Comparison of ENCODE assay signal across 8 mouse cellular contexts in genomic region chrX:12079309-12080094, GRCm38 (mm10).
DNase-seq lines count a peak whose midpoint lies in the region; ATAC-seq and TF ChIP-seq lines count a peak whose summit lies in the region.

No protein-coding gene starts in this region.

- H3K4me2 ChIP-seq in heart, embryonic 13.5 days: peak overlapping the region; percentile 86
- H3K4me2 ChIP-seq in kidney, embryonic 16.5 days (replicated peaks; ENCODE audit: low read depth, low read length): peak overlapping the region; percentile 77

- H3K79me3 ChIP-seq in C2C12 (ENCODE audit: low read depth): peaks cover 25% of the 10 kb centered on the region

- H3K27me3 ChIP-seq in C2C12 (ENCODE audit: control insufficient read depth, insufficient read depth, insufficient read length): no peaks in the 10 kb centered on the region
- peaks cover 98% of the 10 kb centered on the region for H3K27me3 ChIP-seq in heart, embryonic 13.5 days (replicated peaks)
- peaks cover 82% of the 10 kb centered on the region for H3K27me3 ChIP-seq in kidney, embryonic 16.5 days (ENCODE audit: insufficient read depth, low read length)

- under 1% methylated on average over 69 of the region's 79 CpGs for WGBS in heart, embryonic 13.5 days
- WGBS in kidney, embryonic 16.5 days: 1% methylated on average over 66 of the region's 79 CpGs

- peaks cover 49% of the 10 kb centered on the region for H3K79me2 ChIP-seq in C2C12 (ENCODE audit: control insufficient read depth, insufficient read depth)

- ATAC-seq in heart, embryonic 13.5 days (ENCODE audit: extremely low read depth, insufficient number of reproducible peaks, low FRiP score, low TSS enrichment): no peak
- peak; percentile 5; the same call in 1 of the 2 replicates for ATAC-seq in kidney, embryonic 16.5 days (ENCODE audit: low FRiP score, low TSS enrichment)

- no peak overlapping the region for H3K27ac ChIP-seq in ES-E14 (ENCODE audit: insufficient read depth, low read depth, low read length, poor library complexity, severe bottlenecking)
- H3K27ac ChIP-seq in heart, embryonic 13.5 days (replicated peaks): peak overlapping the region; percentile 89
- peak overlapping the region; percentile 88 for H3K27ac ChIP-seq in kidney, embryonic 16.5 days (ENCODE audit: low read length)

- TF ChIP-seq CTCF in C2C12 (IDR thresholded peaks at IDR 0.05; ENCODE audit: control insufficient read depth, insufficient read depth, insufficient read length): no peak

- no peak for DNase-seq in ES-E14 (ENCODE audit: low read depth, low spot score)
- peak; percentile 31 to 34 for DNase-seq in cerebellum, postnatal 36 days
- DNase-seq in lung, postnatal 14 days: peak; percentile 49
- peak; percentile 58 to 82 for DNase-seq in spleen, postnatal 4 days (ENCODE audit: low spot score in 2 of 2)
- no peak for DNase-seq in retina, embryonic 14.5 days (ENCODE audit: low spot score)

- H3K4me3 ChIP-seq in C2C12 (ENCODE audit: insufficient read depth, poor library complexity, severe bottlenecking): peak overlapping the region; percentile 44
- H3K4me3 ChIP-seq in ES-E14 (ENCODE audit: insufficient read depth in 1 of 2, low read depth in 1 of 2, low read length in 2 of 2, poor library complexity in 1 of 2, severe bottlenecking in 1 of 2): peak overlapping the region; percentile 62 to 67
- H3K4me3 ChIP-seq in heart, embryonic 13.5 days: peak overlapping the region; percentile 74
- H3K4me3 ChIP-seq in kidney, embryonic 16.5 days (ENCODE audit: low read length): peak overlapping the region; percentile 70

- H3K4me1 ChIP-seq in ES-E14 (ENCODE audit: control insufficient read depth in 2 of 2, insufficient read depth in 2 of 2, low read length in 2 of 2, poor library complexity in 1 of 2): peaks cover 0 to 2% of the 10 kb centered on the region in 2 experiments; a peak in 1 of 4 replicates
- H3K4me1 ChIP-seq in heart, embryonic 13.5 days: peaks cover 39% of the 10 kb centered on the region
- peaks cover 28% of the 10 kb centered on the region for H3K4me1 ChIP-seq in kidney, embryonic 16.5 days (ENCODE audit: insufficient read depth, low read length)

- in situ Hi-C loops in ES-E14 (cut with MboI; ENCODE audit: low sequenced_read_pairs in 2 of 2, unreplicated experiment in 2 of 2): loop anchor here (10.0 to 25.0 kb wide), 4 partner anchors 55 to 442 kb away; no protein-coding TSS in a partner anchor

- H3K9me3 ChIP-seq in ES-E14 (ENCODE audit: control insufficient read depth, insufficient read depth, low read depth, low read length): no peaks in the 10 kb centered on the region
- no peaks in the 10 kb centered on the region for H3K9me3 ChIP-seq in heart, embryonic 13.5 days
- H3K9me3 ChIP-seq in kidney, embryonic 16.5 days (ENCODE audit: low read length): no peaks in the 10 kb centered on the region

- peak overlapping the region; percentile 65 for H3K9ac ChIP-seq in ES-E14 (ENCODE audit: insufficient read depth, low read depth, low read length, poor library complexity, severe bottlenecking)
- peak overlapping the region; percentile 90 for H3K9ac ChIP-seq in heart, embryonic 13.5 days
- peak overlapping the region; percentile 80 for H3K9ac ChIP-seq in kidney, embryonic 16.5 days (replicated peaks; ENCODE audit: low read length)

- H3K36me3 ChIP-seq in C2C12 (ENCODE audit: control insufficient read depth, insufficient read depth) (no peaks in the 10 kb centered on the region), ES-E14 (ENCODE audit: control insufficient read depth, insufficient read depth, low read length, poor library complexity, severe bottlenecking) (no peaks in the 10 kb centered on the region)
- H3K36me3 ChIP-seq in heart, embryonic 13.5 days: no peaks in the 10 kb centered on the region
- H3K36me3 ChIP-seq in kidney, embryonic 16.5 days (ENCODE audit: insufficient read depth, low read length): no peaks in the 10 kb centered on the region

- peak overlapping the region; percentile 92 for H3ac ChIP-seq in C2C12 (ENCODE audit: control insufficient read depth, insufficient read length, low read depth)

TF ChIP-seq in C2C12, 6 proteins besides CTCF, POLR2A, EP300 and RAD21:
- no peak for TF ChIP-seq CEBPB (IDR thresholded peaks at IDR 0.05; ENCODE audit: low read depth)
- no peak for TF ChIP-seq FOSL1 (IDR thresholded peaks at IDR 0.05; ENCODE audit: insufficient read depth, low read length, poor library complexity, severe bottlenecking)
- TF ChIP-seq USF1 (IDR thresholded peaks at IDR 0.05; ENCODE audit: low read depth): no peak

TF ChIP-seq in ES-E14, 5 proteins besides CTCF, POLR2A, EP300 and RAD21:
- TF ChIP-seq HCFC1 (IDR thresholded peaks at IDR 0.05; ENCODE audit: borderline replicate concordance, insufficient read depth, low read length) (no peak), MAFK (IDR thresholded peaks at IDR 0.05; ENCODE audit: insufficient read depth, low read depth, low read length) (no peak), ZC3H11A (IDR thresholded peaks at IDR 0.05; ENCODE audit: borderline replicate concordance, low read depth, low read length) (no peak), ZNF384 (IDR thresholded peaks at IDR 0.05; ENCODE audit: low read depth, low read length) (no peak), CHD2 (IDR thresholded peaks at IDR 0.05; ENCODE audit: low read depth, low read length) (no peak)
TF ChIP-seq in ES-E14: peak in this region for 0.

Comparison
In these comparisons a context has a peak if more than half of its experiments do, and no peak if none do; other contexts are left out.
1. DNase-seq: peak in cerebellum, postnatal 36 days (2 of 2), lung, postnatal 14 days (single experiment) and spleen, postnatal 4 days (2 of 2); none in ES-E14 (single experiment) and retina, embryonic 14.5 days (single experiment).
2. Peak in every context shown above with its lines, with median percentiles within 50 percentile points of each other: H3K4me3 ChIP-seq and H3K9ac ChIP-seq.